Mouse (Mus musculus): ENCODE results near the gene Chmp5. TPM values are rescaled to one million over a fixed set of nuclear protein-coding genes. Genes with fewer than 3 reads are reported as not detected.

Gene Chmp5
- polyA plus RNA-seq, 1 experiment from 2014 or later: 167 TPM

DNA sequence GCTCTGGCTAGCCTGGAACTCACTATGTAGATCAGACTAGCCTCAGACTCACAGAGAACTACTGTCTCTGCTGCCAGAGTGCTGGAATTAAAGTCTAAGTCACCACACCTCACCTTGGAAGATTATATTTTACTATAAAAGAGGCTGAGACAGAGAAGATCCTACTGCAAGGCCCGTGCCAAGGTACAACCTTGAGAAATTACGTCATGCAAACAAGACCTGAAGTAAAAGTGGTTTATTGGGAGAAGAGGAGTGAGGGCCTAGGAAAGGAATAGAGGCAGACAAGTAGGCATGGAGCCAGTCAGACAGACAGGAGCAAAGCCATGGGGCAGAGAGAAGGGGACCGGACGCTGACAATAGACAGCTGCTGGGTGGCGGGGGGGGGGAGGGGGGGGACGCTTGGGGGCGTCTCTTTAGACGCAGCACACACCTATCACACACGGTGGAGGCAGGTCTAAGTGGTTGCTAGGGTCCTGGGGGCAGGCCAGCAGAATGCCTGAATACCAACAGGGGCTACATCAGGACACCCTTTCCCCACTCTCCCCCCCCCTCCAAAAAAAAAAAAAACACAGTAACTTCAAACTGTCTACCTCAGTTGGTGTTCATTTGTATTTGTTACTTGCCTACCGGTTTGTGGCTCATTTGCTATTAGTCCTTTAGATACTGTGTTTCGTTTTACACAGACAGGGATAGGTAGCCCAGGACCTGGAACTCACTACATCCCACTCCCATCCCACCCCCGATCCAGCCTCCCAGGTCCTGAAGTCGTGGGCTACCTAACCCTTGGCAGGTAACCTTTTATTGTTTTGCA is 21.8 kb downstream of the Chmp5 start:
- Histone ChIP-seq H3K4me1 (replicated peaks; ENCODE audit: control insufficient read depth, insufficient read depth, low read length) (peaks cover 15% of the 10 kb centered on the region), H3K4me2 (ENCODE audit: low read length) (peak overlapping the region; percentile 73), H3K27me3 (replicated peaks; ENCODE audit: control insufficient read depth, insufficient read depth, low read length) (no peaks in the 10 kb centered on the region), H3K9me3 (ENCODE audit: control insufficient read depth, low read length) (no peaks in the 10 kb centered on the region), H3K27ac (ENCODE audit: low read length) (peak overlapping the region; percentile 89), H3K36me3 (ENCODE audit: control insufficient read depth, insufficient read depth) (peaks cover 8% of the 10 kb centered on the region), H3K9ac (replicated peaks; ENCODE audit: low read depth, low read length) (peak overlapping the region; percentile 92), H3K4me3 (replicated peaks; ENCODE audit: low read length) (peak overlapping the region; percentile 97)
- peak; percentile 38 for ATAC-seq
- 16% methylated on average over 9 of the region's 13 CpGs for WGBS

DNA sequence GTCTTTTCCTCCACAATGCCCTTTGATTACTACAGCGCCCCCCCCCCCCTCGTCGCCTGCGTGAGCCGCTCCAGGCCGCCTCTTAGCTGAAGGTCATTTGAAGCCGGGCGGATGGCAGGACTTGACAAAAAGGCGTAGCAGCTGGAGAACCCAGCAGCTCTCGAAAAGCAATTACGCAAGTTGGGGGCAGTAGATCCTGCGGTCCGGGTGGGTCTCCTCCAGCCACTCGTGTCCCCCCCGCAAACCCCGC is 22.3 kb downstream of the Chmp5 start:
- peaks cover 8% of the 10 kb centered on the region for H3K36me3 ChIP-seq (ENCODE audit: control insufficient read depth, insufficient read depth)
- H3K9me3 ChIP-seq (ENCODE audit: control insufficient read depth, low read length): no peaks in the 10 kb centered on the region
- H3K27ac ChIP-seq (ENCODE audit: low read length): peak overlapping the region; percentile 89
- WGBS: 0% methylated on average over 16 of the region's 16 CpGs
- H3K4me2 ChIP-seq (ENCODE audit: low read length): peak overlapping the region; percentile 73
- no peaks in the 10 kb centered on the region for H3K27me3 ChIP-seq (replicated peaks; ENCODE audit: control insufficient read depth, insufficient read depth, low read length)
- peaks cover 15% of the 10 kb centered on the region for H3K4me1 ChIP-seq (replicated peaks; ENCODE audit: control insufficient read depth, insufficient read depth, low read length)
- H3K9ac ChIP-seq (replicated peaks; ENCODE audit: low read depth, low read length): peak overlapping the region; percentile 92
- ATAC-seq: no peak; the same call in 1 of the 2 replicates
- H3K4me3 ChIP-seq (replicated peaks; ENCODE audit: low read length): peak overlapping the region; percentile 97

DNA sequence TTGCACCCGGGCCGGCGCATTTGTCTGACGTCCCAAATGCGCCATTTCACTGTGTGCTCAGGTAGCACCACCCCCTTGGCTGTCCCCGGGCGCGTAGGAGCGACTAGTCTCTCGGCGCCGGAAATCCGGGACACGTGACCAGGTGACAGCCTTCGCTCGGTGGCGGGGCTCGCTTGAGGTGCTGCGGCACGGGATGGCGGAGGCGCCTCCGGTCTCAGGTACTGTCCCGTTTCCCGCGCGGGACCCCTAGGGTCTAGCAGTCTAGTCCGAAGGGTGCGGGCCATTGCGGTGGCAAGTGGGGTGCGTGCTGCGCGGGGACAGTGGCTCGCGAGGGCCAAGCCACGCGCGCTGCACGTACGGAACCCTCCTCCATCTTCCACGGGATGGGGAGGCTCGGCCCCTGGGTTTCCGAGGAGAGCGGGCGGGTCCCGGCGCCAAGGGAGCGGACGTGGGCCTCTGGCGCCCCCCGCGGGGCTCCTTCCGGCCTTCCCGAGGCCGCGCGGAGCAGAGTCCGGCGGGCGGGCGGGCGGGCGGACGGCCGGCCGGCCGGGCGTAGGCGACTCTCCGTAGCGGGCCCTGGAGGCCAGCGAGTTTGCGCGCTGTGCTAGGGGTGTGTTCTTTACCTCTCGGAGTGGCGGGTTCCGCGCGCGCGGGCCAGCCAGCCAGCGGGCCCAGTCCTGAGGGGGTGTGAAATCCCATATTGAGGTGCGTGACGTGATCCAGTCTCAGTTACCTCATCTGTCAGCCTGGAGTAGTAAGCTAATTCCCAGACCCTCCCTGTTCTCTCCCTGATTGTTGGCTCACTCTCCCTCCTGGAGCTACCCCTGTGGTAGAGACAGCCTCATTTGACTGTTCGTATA is 22.9 kb downstream of the Chmp5 start, which contains the start of gene Nfx1:
TSS of gene Nfx1 (plus strand) at position 65 of the 860 bp plus-strand sequence.
- peaks cover 2% of the 10 kb centered on the region; the same call in 1 of the 2 replicates for H3K36me3 ChIP-seq (ENCODE audit: control insufficient read depth, insufficient read depth)
- H3K9me3 ChIP-seq (ENCODE audit: control insufficient read depth, low read length): no peaks in the 10 kb centered on the region
- H3K27ac ChIP-seq (ENCODE audit: low read length): peak within 1 kb of the TSS; percentile 89
- ATAC-seq: peak; percentile 98
- H3K4me3 ChIP-seq (replicated peaks; ENCODE audit: low read length): peak within 1 kb of the TSS; percentile 97
- peak within 1 kb of the TSS; percentile 81 for H3K4me2 ChIP-seq (ENCODE audit: low read length)
- peak within 1 kb of the TSS; percentile 92 for H3K9ac ChIP-seq (replicated peaks; ENCODE audit: low read depth, low read length)
- H3K4me1 ChIP-seq (replicated peaks; ENCODE audit: control insufficient read depth, insufficient read depth, low read length): peaks cover 15% of the 10 kb centered on the region
- no peaks in the 10 kb centered on the region for H3K27me3 ChIP-seq (replicated peaks; ENCODE audit: control insufficient read depth, insufficient read depth, low read length)
- under 1% methylated on average over 77 of the region's 85 CpGs for WGBS

GRCm38 (mm10) chr4:40971744-40972143 is 23.5 kb downstream of the Chmp5 start:
- Histone ChIP-seq H3K9ac (replicated peaks; ENCODE audit: low read depth, low read length) (peak overlapping the region; percentile 92; the same call in 1 of the 2 replicates), H3K4me2 (ENCODE audit: low read length) (peak overlapping the region; percentile 81), H3K4me3 (replicated peaks; ENCODE audit: low read length) (peak overlapping the region; percentile 97), H3K27ac (ENCODE audit: low read length) (no peak overlapping the region), H3K27me3 (replicated peaks; ENCODE audit: control insufficient read depth, insufficient read depth, low read length) (no peaks in the 10 kb centered on the region), H3K36me3 (ENCODE audit: control insufficient read depth, insufficient read depth) (peaks cover 2% of the 10 kb centered on the region; the same call in 1 of the 2 replicates), H3K9me3 (ENCODE audit: control insufficient read depth, low read length) (no peaks in the 10 kb centered on the region), H3K4me1 (replicated peaks; ENCODE audit: control insufficient read depth, insufficient read depth, low read length) (peaks cover 15% of the 10 kb centered on the region)
- WGBS: 23% methylated on average over 13 of the region's 13 CpGs
- ATAC-seq: no peak

DNA sequence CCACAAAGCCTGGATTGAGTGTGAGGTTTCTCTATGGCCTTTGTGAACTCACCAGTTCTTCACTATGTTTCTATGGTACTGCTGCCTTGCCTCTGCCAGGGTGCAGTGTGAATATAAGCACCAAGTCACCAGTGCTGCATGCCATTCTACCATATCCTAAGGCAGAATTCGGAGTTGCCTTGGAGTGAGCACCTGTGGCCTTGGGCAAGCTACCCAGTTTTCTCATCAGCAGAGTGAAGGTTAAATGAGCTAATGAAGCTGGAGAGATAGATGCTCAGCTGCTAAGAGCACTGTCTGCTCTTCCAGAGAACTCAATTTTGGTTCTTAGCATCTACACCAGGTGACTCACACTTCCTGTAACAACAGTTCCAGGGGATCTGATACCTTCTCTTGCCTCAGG is 25.8 kb downstream of the Chmp5 start:
- no peak overlapping the region for H3K9ac ChIP-seq (replicated peaks; ENCODE audit: low read depth, low read length)
- H3K36me3 ChIP-seq (ENCODE audit: control insufficient read depth, insufficient read depth): peaks cover 11% of the 10 kb centered on the region; the same call in 1 of the 2 replicates
- H3K27ac ChIP-seq (ENCODE audit: low read length): no peak overlapping the region
- H3K4me3 ChIP-seq (replicated peaks; ENCODE audit: low read length): no peak overlapping the region
- no peaks in the 10 kb centered on the region for H3K9me3 ChIP-seq (ENCODE audit: control insufficient read depth, low read length)
- H3K4me1 ChIP-seq (replicated peaks; ENCODE audit: control insufficient read depth, insufficient read depth, low read length): peaks cover 15% of the 10 kb centered on the region
- no peak overlapping the region for H3K4me2 ChIP-seq (ENCODE audit: low read length)
- ATAC-seq: no peak
- WGBS: 97% methylated on average over 1 of the region's 1 CpGs
- no peaks in the 10 kb centered on the region for H3K27me3 ChIP-seq (replicated peaks; ENCODE audit: control insufficient read depth, insufficient read depth, low read length)

- H3K36me3 ChIP-seq (ENCODE audit: control insufficient read depth, insufficient read depth): peaks cover 21% of the 10 kb centered on the region; the same call in 1 of the 2 replicates
- no peak overlapping the region for H3K27ac ChIP-seq (ENCODE audit: low read length)
- H3K4me2 ChIP-seq (ENCODE audit: low read length): no peak overlapping the region
- H3K27me3 ChIP-seq (replicated peaks; ENCODE audit: control insufficient read depth, insufficient read depth, low read length): no peaks in the 10 kb centered on the region
- no peak for ATAC-seq
- WGBS: 94% methylated on average over 3 of the region's 3 CpGs
- H3K9ac ChIP-seq (replicated peaks; ENCODE audit: low read depth, low read length): no peak overlapping the region
- H3K4me3 ChIP-seq (replicated peaks; ENCODE audit: low read length): no peak overlapping the region
- H3K4me1 ChIP-seq (replicated peaks; ENCODE audit: control insufficient read depth, insufficient read depth, low read length): peaks cover 8% of the 10 kb centered on the region
- H3K9me3 ChIP-seq (ENCODE audit: control insufficient read depth, low read length): no peaks in the 10 kb centered on the region
Measured at GRCm38 (mm10) chr4:40975678-40976077, 27.5 kb downstream of the Chmp5 start.

GRCm38 (mm10) chr4:40976651-40977050 is 28.4 kb downstream of the Chmp5 start:
- ATAC-seq: no peak
- WGBS: 94% methylated on average over 10 of the region's 10 CpGs
- no peak overlapping the region for H3K4me2 ChIP-seq (ENCODE audit: low read length)
- no peaks in the 10 kb centered on the region for H3K27me3 ChIP-seq (replicated peaks; ENCODE audit: control insufficient read depth, insufficient read depth, low read length)
- no peaks in the 10 kb centered on the region for H3K9me3 ChIP-seq (ENCODE audit: control insufficient read depth, low read length)
- H3K4me1 ChIP-seq (replicated peaks; ENCODE audit: control insufficient read depth, insufficient read depth, low read length): peaks cover 8% of the 10 kb centered on the region
- peaks cover 21% of the 10 kb centered on the region; the same call in 1 of the 2 replicates for H3K36me3 ChIP-seq (ENCODE audit: control insufficient read depth, insufficient read depth)
- no peak overlapping the region for H3K9ac ChIP-seq (replicated peaks; ENCODE audit: low read depth, low read length)
- no peak overlapping the region for H3K27ac ChIP-seq (ENCODE audit: low read length)
- H3K4me3 ChIP-seq (replicated peaks; ENCODE audit: low read length): no peak overlapping the region

DNA sequence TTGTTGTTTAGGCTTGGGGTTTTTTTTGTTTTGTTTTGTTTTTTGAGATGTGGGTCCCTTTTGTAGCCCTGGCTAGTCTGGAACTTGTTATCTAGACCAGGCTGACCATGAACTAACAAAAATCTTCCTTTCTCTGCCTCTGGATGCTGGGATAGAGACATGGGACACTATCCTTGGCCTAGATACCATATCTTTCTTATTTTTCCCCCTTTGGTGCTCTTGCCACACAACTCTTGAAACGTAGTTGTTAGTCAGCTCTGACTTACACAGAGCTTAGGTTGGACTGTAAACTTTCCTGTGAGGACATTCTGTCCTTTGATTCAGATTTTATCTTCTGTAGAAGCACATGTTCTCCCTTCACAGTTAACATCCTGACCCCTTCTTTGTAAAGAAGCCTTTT is 31.2 kb downstream of the Chmp5 start:
- peaks cover 21% of the 10 kb centered on the region; the same call in 1 of the 2 replicates for H3K36me3 ChIP-seq (ENCODE audit: control insufficient read depth, insufficient read depth)
- 100% methylated on average over 1 of the region's 1 CpGs for WGBS

DNA sequence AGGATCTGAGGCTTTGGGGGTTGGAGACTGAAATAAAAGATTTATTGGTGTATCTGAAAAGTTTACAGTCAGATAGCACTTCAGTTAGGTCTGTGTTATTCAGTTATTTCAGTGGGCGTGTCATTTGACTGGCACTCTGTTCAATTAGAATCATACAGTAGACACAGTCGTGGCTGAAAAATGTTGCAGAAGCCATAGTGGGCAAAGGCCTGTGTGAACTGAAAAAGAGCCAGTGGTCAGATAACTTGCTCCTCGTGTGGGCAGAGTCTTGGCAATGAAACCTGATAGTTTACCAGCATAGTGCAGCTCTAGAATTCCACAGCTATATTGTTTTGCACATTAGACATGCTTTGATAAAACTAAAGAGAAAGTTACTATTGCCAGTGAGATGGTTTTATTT is 34.3 kb downstream of the Chmp5 start:
- no peaks in the 10 kb centered on the region for H3K9me3 ChIP-seq (ENCODE audit: control insufficient read depth, low read length)
- H3K36me3 ChIP-seq (ENCODE audit: control insufficient read depth, insufficient read depth): peaks cover 31% of the 10 kb centered on the region
- H3K9ac ChIP-seq (replicated peaks; ENCODE audit: low read depth, low read length): no peak overlapping the region
- no peaks in the 10 kb centered on the region for H3K27me3 ChIP-seq (replicated peaks; ENCODE audit: control insufficient read depth, insufficient read depth, low read length)
- no peaks in the 10 kb centered on the region for H3K4me1 ChIP-seq (replicated peaks; ENCODE audit: control insufficient read depth, insufficient read depth, low read length)
- no peak overlapping the region for H3K27ac ChIP-seq (ENCODE audit: low read length)
- no peak overlapping the region for H3K4me3 ChIP-seq (replicated peaks; ENCODE audit: low read length)
- no peak overlapping the region for H3K4me2 ChIP-seq (ENCODE audit: low read length)
- ATAC-seq: no peak
- 87% methylated on average over 3 of the region's 3 CpGs for WGBS

More for the DNA sequence above, 31.2 kb downstream of the Chmp5 start:
- Histone ChIP-seq H3K4me3 (replicated peaks; ENCODE audit: low read length) (no peak overlapping the region), H3K4me2 (ENCODE audit: low read length) (no peak overlapping the region), H3K27ac (ENCODE audit: low read length) (no peak overlapping the region), H3K9ac (replicated peaks; ENCODE audit: low read depth, low read length) (no peak overlapping the region), H3K9me3 (ENCODE audit: control insufficient read depth, low read length) (no peaks in the 10 kb centered on the region), H3K27me3 (replicated peaks; ENCODE audit: control insufficient read depth, insufficient read depth, low read length) (no peaks in the 10 kb centered on the region), H3K4me1 (replicated peaks; ENCODE audit: control insufficient read depth, insufficient read depth, low read length) (no peaks in the 10 kb centered on the region)
- ATAC-seq: no peak
